Mouse (Mus musculus) embryonic facial prominence, embryonic 11.5 days (tissue): ENCODE results near the gene Dnajb4. TPM values are rescaled to one million over a fixed set of nuclear protein-coding genes. Genes with fewer than 3 reads are reported as not detected.
"Not testable (repeated sequence)": the region's sequence is repeated elsewhere in the genome, so short reads cannot be mapped to it uniquely, and the experiment has no call there.

Experiments used
- ATAC-seq: fragments of 200-750 bp; cut with Nextera tagmentation; replicated peaks from 2 replicates; pipeline ENCODE4 v1.8.0; 2017; ENCODE audit warnings: low read depth; ENCODE audit not compliant: insufficient number of reproducible peaks, low FRiP score, low TSS enrichment
- DNase-seq: peaks from one replicate; pipeline ENCODE4 v3.0.0-alpha.2; 2015; ENCODE audit warnings: low spot score
- H3K27ac ChIP-seq: fragments of 300-500 bp; sonication (generic); replicated peaks from 2 replicates; pipeline ENCODE4 v1.5.1; 2014; ENCODE audit warnings: mild to moderate bottlenecking, low read depth, low read length, control low read depth
- H3K27me3 ChIP-seq: fragments of 300-500 bp; sonication (generic); 2 replicates; pipeline ENCODE4 v1.6.1; 2014; ENCODE audit warnings: mild to moderate bottlenecking, low read length, moderate library complexity, mixed read lengths; ENCODE audit not compliant: control insufficient read depth, insufficient read depth
- H3K36me3 ChIP-seq: fragments of 300-500 bp; sonication (generic); replicated peaks from 2 replicates; pipeline ENCODE4 v1.6.1; 2014; ENCODE audit warnings: low read depth, mild to moderate bottlenecking, low read length, moderate library complexity, mixed read lengths; ENCODE audit not compliant: control insufficient read depth, insufficient read depth
- H3K4me1 ChIP-seq: fragments of 300-500 bp; sonication (generic); 2 replicates; pipeline ENCODE4 v1.6.1; 2014; ENCODE audit warnings: low read length, mixed read lengths; ENCODE audit not compliant: control insufficient read depth, insufficient read depth
- H3K4me2 ChIP-seq: fragments of 300-500 bp; sonication (generic); 2 replicates; pipeline ENCODE4 v1.6.1; 2014; ENCODE audit warnings: low read depth, mild to moderate bottlenecking, control low read depth, low read length, moderate library complexity
- H3K4me3 ChIP-seq: fragments of 300-500 bp; sonication (generic); 2 replicates; pipeline ENCODE4 v1.5.1; 2014; ENCODE audit warnings: low read depth, low read length, control low read depth
- H3K9ac ChIP-seq: fragments of 300-500 bp; sonication (generic); replicated peaks from 2 replicates; pipeline ENCODE4 v1.6.1; 2014; ENCODE audit warnings: mild to moderate bottlenecking, control low read depth, low read length
- H3K9me3 ChIP-seq: fragments of 300-500 bp; sonication (generic); replicated peaks from 2 replicates; pipeline ENCODE4 v1.6.1; 2016; ENCODE audit warnings: mild to moderate bottlenecking, low read length, inconsistent platforms, mixed read lengths; ENCODE audit not compliant: control insufficient read depth
- WGBS: fragments of 180-500 bp; shearing (Covaris S2); extraction: QIAGEN DNeasy Blood & Tissue Kit; methylation state at CpG from one replicate; pipeline ENCODE4 v1.1.7; 2014; 5-methylcytosine and 5-hydroxymethylcytosine counted together
- polyA plus RNA-seq: library from polyadenylated mRNA; unstranded; fragments of >200 nt; fragmentation: Nextera tagmentation; extraction: Ambion mirVana; gene quantifications from 2 replicates; pipeline ENCODE4 v1.2.1, GENCODE M21; 2014

The Dnajb4 gene
- polyA plus RNA-seq, 1 experiment from 2014 or later, result 32.6 TPM

- H3K9ac ChIP-seq, result no peak overlapping the region
- no peaks in the 10 kb centered on the region for H3K9me3 ChIP-seq
- 80% methylated on average over 9 of the region's 9 CpGs for WGBS
- no peak overlapping the region for H3K4me2 ChIP-seq
- H3K4me3 ChIP-seq, result no peak overlapping the region
- H3K27ac ChIP-seq, result no peak overlapping the region
- no peaks in the 10 kb centered on the region for H3K27me3 ChIP-seq
- no peak for DNase-seq
- H3K4me1 ChIP-seq, result no peaks in the 10 kb centered on the region
- no peak for ATAC-seq
- H3K36me3 ChIP-seq, result no peaks in the 10 kb centered on the region
Measured at GRCm38 (mm10) chr3:152133621-152134020, 76.5 kb downstream of the Dnajb4 start.

GRCm38 (mm10) chr3:152130963-152131362 lies 79.1 kb downstream of the Dnajb4 start:
- H3K36me3 ChIP-seq, result no peaks in the 10 kb centered on the region
- H3K27ac ChIP-seq, result no peak overlapping the region
- DNase-seq (no peak), ATAC-seq (no peak)
- 79% methylated on average over 4 of the region's 4 CpGs for WGBS
- no peak overlapping the region for H3K4me2 ChIP-seq
- H3K9ac ChIP-seq, result no peak overlapping the region
- H3K4me1 ChIP-seq, result no peaks in the 10 kb centered on the region
- no peak overlapping the region for H3K4me3 ChIP-seq
- H3K27me3 ChIP-seq, result no peaks in the 10 kb centered on the region
- H3K9me3 ChIP-seq, result no peaks in the 10 kb centered on the region

GRCm38 (mm10) chr3:152129426-152129825 lies 80.7 kb downstream of the Dnajb4 start:
- not testable (repeated sequence) for ATAC-seq, H3K9ac ChIP-seq

GRCm38 (mm10) chr3:152128631-152129030 lies 81.5 kb downstream of the Dnajb4 start:
- Histone ChIP-seq H3K9ac (no peak overlapping the region), H3K9me3 (no peaks in the 10 kb centered on the region), H3K4me3 (no peak overlapping the region), H3K36me3 (no peaks in the 10 kb centered on the region), H3K27me3 (no peaks in the 10 kb centered on the region), H3K4me1 (no peaks in the 10 kb centered on the region), H3K27ac (no peak overlapping the region), H3K4me2 (no peak overlapping the region)
- no peak for DNase-seq
- WGBS, result 81% methylated on average over 7 of the region's 7 CpGs
- no peak for ATAC-seq

More at GRCm38 (mm10) chr3:152129426-152129825, 80.7 kb downstream of the Dnajb4 start:
- H3K27me3 ChIP-seq, H3K9me3 ChIP-seq, H3K4me3 ChIP-seq, H3K4me1 ChIP-seq, DNase-seq, H3K36me3 ChIP-seq, H3K27ac ChIP-seq, H3K4me2 ChIP-seq: not testable (repeated sequence)
- 82% methylated on average over 4 of the region's 4 CpGs for WGBS

Other genes with a start within 250 kb of the Dnajb4 start
- gene Gipc2, start 44.1 kb downstream of the Dnajb4 start, polyA plus RNA-seq, result 4.2 TPM in 2 replicates
- 419 and 482 TPM in 2 replicates for gene Fubp1, start 120 bp upstream of the Dnajb4 start, polyA plus RNA-seq
- gene Nexn, start 56.0 kb upstream of the Dnajb4 start, polyA plus RNA-seq, result 4.9 and 5.3 TPM in 2 replicates
- 18.8 and 21.1 TPM in 2 replicates for gene Miga1, start 130.1 kb upstream of the Dnajb4 start, polyA plus RNA-seq
- gene Usp33, start 136.2 kb upstream of the Dnajb4 start, polyA plus RNA-seq, result 66.0 and 66.8 TPM in 2 replicates
- gene Zzz3, start 185.2 kb upstream of the Dnajb4 start, polyA plus RNA-seq, result 62.8 and 70.9 TPM in 2 replicates